In genomic region chr6:86058475-86058874, GRCm38 (mm10) we compare ENCODE assay signal across 18 mouse cellular contexts. TPM values are rescaled to one million over a fixed set of nuclear protein-coding genes. Genes with fewer than 3 reads are reported as not detected.
DNase-seq lines count a peak whose midpoint lies in the region; ATAC-seq lines count a peak whose summit lies in the region.
"Had no signal": no experiment of that assay in that cellular context is flagged by ENCODE, and none has a peak within 500 bp of the region (broad histone marks: within the 10 kb centered on the region; RNA-seq: fewer than 3 reads in every experiment).

No protein-coding gene starts in this region.

- H3K27ac ChIP-seq in midbrain, embryonic 13.5 days: peak overlapping the region; percentile 98
- H3K27ac ChIP-seq: liver, embryonic 14.5 days; stomach, postnatal 0 days had no signal

- H3K9me3 ChIP-seq in midbrain, embryonic 13.5 days: no peaks in the 10 kb centered on the region
- H3K9me3 ChIP-seq: G1E had no signal

- no peaks in the 10 kb centered on the region for H3K36me3 ChIP-seq in midbrain, embryonic 13.5 days
- H3K36me3 ChIP-seq: G1E had no signal

- H3K4me2 ChIP-seq in midbrain, embryonic 13.5 days (replicated peaks): peak overlapping the region; percentile 51

- H3K9ac ChIP-seq in midbrain, embryonic 13.5 days (replicated peaks): no peak overlapping the region
- H3K9ac ChIP-seq: liver, embryonic 14.5 days had no signal

- no peaks in the 10 kb centered on the region for H3K27me3 ChIP-seq in midbrain, embryonic 13.5 days

- WGBS in midbrain, embryonic 13.5 days: 0% methylated on average over 1 of the region's 1 CpGs

- peaks cover 91% of the 10 kb centered on the region for H3K4me1 ChIP-seq in midbrain, embryonic 13.5 days (replicated peaks)

- DNase-seq in CD4-positive, CD25-positive, alpha-beta regulatory T cell, adult 2 months (ENCODE audit: low read depth, low spot score): peak; percentile 1
- peak; percentile 4 for DNase-seq in thymus, postnatal 0 days (ENCODE audit: low spot score)
- DNase-seq in thymus, postnatal 36 days: no peak
- DNase-seq in heart, postnatal 14 days: no peak
- DNase-seq in T-cell, adult 2 months (ENCODE audit: low spot score): no peak
- DNase-seq in right cerebral cortex, adult 2 months (ENCODE audit: low spot score in 2 of 2): no peak
- DNase-seq: cerebellum, postnatal 36 days; heart, postnatal 4 days; kidney, adult 8-10 months; left cerebral cortex, postnatal 4 days; lung, postnatal 36 days had no signal

- ATAC-seq in CD4-positive, CD25-positive, alpha-beta regulatory T cell, adult 4 months: no peak
- ATAC-seq in midbrain, embryonic 13.5 days: no peak
- ATAC-seq: activated CD4-positive, CD25-positive, alpha-beta regulatory T cell, adult 4 months had no signal

- no peak overlapping the region for H3K4me3 ChIP-seq in midbrain, embryonic 13.5 days (replicated peaks)

- intact Hi-C loops in heart, postnatal 14 days (cut with DNase I): no loop called here

RNA-seq across cellular contexts. Expression of gene Add2, which starts 30.0 kb away (rescaled TPM):
- not detected for polyA plus RNA-seq in CD4-positive, CD25-positive, alpha-beta regulatory T cell, adult 4 months (2017; shearing (Covaris generic))
- polyA plus RNA-seq in thymus, postnatal 0 days (2015; fragmentation: Nextera tagmentation; extraction: Ambion mirVana): 0.05 and 0.18 TPM in 2 replicates
- 200 and 208 TPM in 2 replicates for polyA plus RNA-seq in midbrain, embryonic 13.5 days (2015; fragmentation: Nextera tagmentation; extraction: Ambion mirVana)
- total RNA-seq in heart, postnatal 14 days (2021): 1 to 10 TPM in 1 of 2 experiments, under 1 TPM in 1; 0.68 to 1.0 TPM
- polyA plus RNA-seq: activated CD4-positive, CD25-positive, alpha-beta regulatory T cell, adult 4 months had no signal

RNA-seq across cellular contexts. Expression of gene Figla, which starts 42.5 kb away (rescaled TPM):
- polyA plus RNA-seq in CD4-positive, CD25-positive, alpha-beta regulatory T cell, adult 4 months (2017; shearing (Covaris generic)): not detected
- not detected in 2 replicates for polyA plus RNA-seq in thymus, postnatal 0 days (2015; fragmentation: Nextera tagmentation; extraction: Ambion mirVana)
- not detected in 2 replicates for polyA plus RNA-seq in midbrain, embryonic 13.5 days (2015; fragmentation: Nextera tagmentation; extraction: Ambion mirVana)
- total RNA-seq in heart, postnatal 14 days (2021): not detected
- total RNA-seq: G1E; heart, postnatal 4 days; layer of hippocampus, adult 18-20 months; left cerebral cortex, postnatal 4 days had no signal
- polyA plus RNA-seq: activated CD4-positive, CD25-positive, alpha-beta regulatory T cell, adult 4 months; G1E; liver, embryonic 14.5 days; stomach, postnatal 0 days had no signal

Comparison
In these comparisons a context has a peak if more than half of its experiments do, and no peak if none do; other contexts are left out.
1. DNase-seq: peak in CD4-positive, CD25-positive, alpha-beta regulatory T cell, adult 2 months (single experiment) and thymus, postnatal 0 days (single experiment); none in thymus, postnatal 36 days (0 of 2), heart, postnatal 14 days (0 of 2), T-cell, adult 2 months (single experiment) and right cerebral cortex, adult 2 months (0 of 2).
2. RNA of gene Add2, which starts 30.0 kb away (polyA plus RNA-seq): 200 to 208 TPM in midbrain, embryonic 13.5 days; 0.05 to 0.18 TPM in thymus, postnatal 0 days and not detected in CD4-positive, CD25-positive, alpha-beta regulatory T cell, adult 4 months; every median in the first group is over 100 times any median in the second.